Mouse (Mus musculus): ENCODE measurements around the gene Urb2. TPM values are rescaled to one million over a fixed set of nuclear protein-coding genes. Genes with fewer than 3 reads are reported as not detected.

Urb2 gene
- 4.7 and 6.3 TPM in 2 replicates for polyA plus RNA-seq (2015; fragmentation: Nextera tagmentation; extraction: Ambion mirVana)

GRCm38 (mm10) chr8:124021237-124022227, at the start of gene Urb2, which contains the start of gene Taf5l:
Urb2 (plus strand) TSS chr8:124021508.
Taf5l (minus strand) TSS chr8:124021397.
- peak within 1 kb of the TSS; percentile 69 for H3K4me2 ChIP-seq (replicated peaks; ENCODE audit: low read depth, low read length)
- peak within 1 kb of the TSS; percentile 91 for H3K4me3 ChIP-seq (ENCODE audit: low read length)
- peaks cover 13% of the 10 kb centered on the region; the same call in 1 of the 2 replicates for H3K36me3 ChIP-seq (ENCODE audit: insufficient read depth, low read length)
- no peaks in the 10 kb centered on the region for H3K27me3 ChIP-seq (ENCODE audit: insufficient read depth, low read length)
- ATAC-seq (ENCODE audit: low FRiP score, low TSS enrichment) = peak; percentile 91
- peak within 1 kb of the TSS; percentile 93 for H3K9ac ChIP-seq (replicated peaks; ENCODE audit: low read length)
- peaks cover 21% of the 10 kb centered on the region for H3K4me1 ChIP-seq (ENCODE audit: insufficient read depth, low read length)
- peak within 1 kb of the TSS; percentile 92 for H3K27ac ChIP-seq (ENCODE audit: low read length)
- no peaks in the 10 kb centered on the region for H3K9me3 ChIP-seq (ENCODE audit: low read length)
- under 1% methylated on average over 73 of the region's 74 CpGs for WGBS

GRCm38 (mm10) chr8:123973495-123973894, 47.8 kb upstream of the Urb2 start:
- Histone ChIP-seq H3K36me3 (ENCODE audit: insufficient read depth, low read length) (peaks cover 2% of the 10 kb centered on the region; the same call in 1 of the 2 replicates), H3K27me3 (ENCODE audit: insufficient read depth, low read length) (no peaks in the 10 kb centered on the region), H3K27ac (ENCODE audit: low read length) (no peak overlapping the region), H3K4me2 (replicated peaks; ENCODE audit: low read depth, low read length) (no peak overlapping the region), H3K4me3 (ENCODE audit: low read length) (no peak overlapping the region), H3K4me1 (ENCODE audit: insufficient read depth, low read length) (no peaks in the 10 kb centered on the region), H3K9me3 (ENCODE audit: low read length) (no peaks in the 10 kb centered on the region), H3K9ac (replicated peaks; ENCODE audit: low read length) (no peak overlapping the region)
- ATAC-seq (ENCODE audit: low FRiP score, low TSS enrichment) = no peak
- WGBS = 57% methylated on average over 1 of the region's 1 CpGs

GRCm38 (mm10) chr8:123977499-123977898, 43.8 kb upstream of the Urb2 start:
- H3K27me3 ChIP-seq (ENCODE audit: insufficient read depth, low read length) = no peaks in the 10 kb centered on the region
- no peaks in the 10 kb centered on the region for H3K9me3 ChIP-seq (ENCODE audit: low read length)
- no peaks in the 10 kb centered on the region for H3K36me3 ChIP-seq (ENCODE audit: insufficient read depth, low read length)
- no peak for ATAC-seq (ENCODE audit: low FRiP score, low TSS enrichment)
- 85% methylated on average over 4 of the region's 4 CpGs for WGBS
- H3K4me2 ChIP-seq (replicated peaks; ENCODE audit: low read depth, low read length) = no peak overlapping the region
- H3K4me3 ChIP-seq (ENCODE audit: low read length) = no peak overlapping the region
- peaks cover 15% of the 10 kb centered on the region; the same call in 1 of the 2 replicates for H3K4me1 ChIP-seq (ENCODE audit: insufficient read depth, low read length)
- no peak overlapping the region for H3K27ac ChIP-seq (ENCODE audit: low read length)
- no peak overlapping the region for H3K9ac ChIP-seq (replicated peaks; ENCODE audit: low read length)

- Histone ChIP-seq H3K36me3 (ENCODE audit: insufficient read depth, low read length) (no peaks in the 10 kb centered on the region), H3K9ac (replicated peaks; ENCODE audit: low read length) (0 out of 2 replicates have a peak overlapping the region, but pooled peaks have one; percentile 5), H3K4me2 (replicated peaks; ENCODE audit: low read depth, low read length) (no peak overlapping the region), H3K4me3 (ENCODE audit: low read length) (no peak overlapping the region), H3K27ac (ENCODE audit: low read length) (peak overlapping the region; percentile 32; the same call in 1 of the 2 replicates), H3K4me1 (ENCODE audit: insufficient read depth, low read length) (peaks cover 16% of the 10 kb centered on the region), H3K27me3 (ENCODE audit: insufficient read depth, low read length) (no peaks in the 10 kb centered on the region), H3K9me3 (ENCODE audit: low read length) (no peaks in the 10 kb centered on the region)
- no peak for ATAC-seq (ENCODE audit: low FRiP score, low TSS enrichment)
- 46% methylated on average over 14 of the region's 14 CpGs for WGBS
Measured at GRCm38 (mm10) chr8:123978166-123978838, 43.0 kb upstream of the Urb2 start.

- Histone ChIP-seq H3K9me3 (ENCODE audit: low read length) (no peaks in the 10 kb centered on the region), H3K4me1 (ENCODE audit: insufficient read depth, low read length) (peaks cover 20% of the 10 kb centered on the region), H3K27ac (ENCODE audit: low read length) (no peak overlapping the region; the same call in 1 of the 2 replicates), H3K4me3 (ENCODE audit: low read length) (no peak overlapping the region), H3K36me3 (ENCODE audit: insufficient read depth, low read length) (no peaks in the 10 kb centered on the region), H3K9ac (replicated peaks; ENCODE audit: low read length) (0 out of 2 replicates have a peak overlapping the region, but pooled peaks have one; percentile 5), H3K27me3 (ENCODE audit: insufficient read depth, low read length) (no peaks in the 10 kb centered on the region), H3K4me2 (replicated peaks; ENCODE audit: low read depth, low read length) (no peak overlapping the region)
- WGBS = 70% methylated on average over 8 of the region's 8 CpGs
- ATAC-seq (ENCODE audit: low FRiP score, low TSS enrichment) = no peak
Measured at GRCm38 (mm10) chr8:123978926-123979325, 42.4 kb upstream of the Urb2 start.

GRCm38 (mm10) chr8:123980239-123980638, 41.1 kb upstream of the Urb2 start:
- peaks cover 20% of the 10 kb centered on the region for H3K4me1 ChIP-seq (ENCODE audit: insufficient read depth, low read length)
- H3K4me2 ChIP-seq (replicated peaks; ENCODE audit: low read depth, low read length) = no peak overlapping the region
- no peaks in the 10 kb centered on the region for H3K27me3 ChIP-seq (ENCODE audit: insufficient read depth, low read length)
- H3K4me3 ChIP-seq (ENCODE audit: low read length) = no peak overlapping the region
- no peak for ATAC-seq (ENCODE audit: low FRiP score, low TSS enrichment)
- H3K36me3 ChIP-seq (ENCODE audit: insufficient read depth, low read length) = no peaks in the 10 kb centered on the region
- H3K9ac ChIP-seq (replicated peaks; ENCODE audit: low read length) = no peak overlapping the region
- no peaks in the 10 kb centered on the region for H3K9me3 ChIP-seq (ENCODE audit: low read length)
- 68% methylated on average over 4 of the region's 4 CpGs for WGBS
- no peak overlapping the region for H3K27ac ChIP-seq (ENCODE audit: low read length)

GRCm38 (mm10) chr8:123981674-123982073, 39.6 kb upstream of the Urb2 start:
- Histone ChIP-seq H3K4me3 (ENCODE audit: low read length) (peak overlapping the region; percentile 82), H3K9me3 (ENCODE audit: low read length) (no peaks in the 10 kb centered on the region), H3K4me1 (ENCODE audit: insufficient read depth, low read length) (peaks cover 20% of the 10 kb centered on the region), H3K27ac (ENCODE audit: low read length) (no peak overlapping the region), H3K27me3 (ENCODE audit: insufficient read depth, low read length) (no peaks in the 10 kb centered on the region), H3K4me2 (replicated peaks; ENCODE audit: low read depth, low read length) (peak overlapping the region; percentile 96), H3K36me3 (ENCODE audit: insufficient read depth, low read length) (no peaks in the 10 kb centered on the region), H3K9ac (replicated peaks; ENCODE audit: low read length) (peak overlapping the region; percentile 80; the same call in 1 of the 2 replicates)
- 20% methylated on average over 4 of the region's 4 CpGs for WGBS
- no peak for ATAC-seq (ENCODE audit: low FRiP score, low TSS enrichment)

GRCm38 (mm10) chr8:123982291-123982793, 39.0 kb upstream of the Urb2 start:
- H3K9ac ChIP-seq (replicated peaks; ENCODE audit: low read length) = peak overlapping the region; percentile 80
- peak; percentile 47 for ATAC-seq (ENCODE audit: low FRiP score, low TSS enrichment)
- peaks cover 20% of the 10 kb centered on the region for H3K4me1 ChIP-seq (ENCODE audit: insufficient read depth, low read length)
- under 1% methylated on average over 47 of the region's 48 CpGs for WGBS
- H3K27ac ChIP-seq (ENCODE audit: low read length) = peak overlapping the region; percentile 93
- peak overlapping the region; percentile 96 for H3K4me2 ChIP-seq (replicated peaks; ENCODE audit: low read depth, low read length)
- no peaks in the 10 kb centered on the region for H3K9me3 ChIP-seq (ENCODE audit: low read length)
- H3K4me3 ChIP-seq (ENCODE audit: low read length) = peak overlapping the region; percentile 82
- no peaks in the 10 kb centered on the region for H3K36me3 ChIP-seq (ENCODE audit: insufficient read depth, low read length)
- H3K27me3 ChIP-seq (ENCODE audit: insufficient read depth, low read length) = no peaks in the 10 kb centered on the region

- peak within 1 kb of the TSS; percentile 96 for H3K4me2 ChIP-seq (replicated peaks; ENCODE audit: low read depth, low read length)
- H3K9ac ChIP-seq (replicated peaks; ENCODE audit: low read length) = peak within 1 kb of the TSS; percentile 80
- peak within 1 kb of the TSS; percentile 82 for H3K4me3 ChIP-seq (ENCODE audit: low read length)
- under 1% methylated on average over 31 of the region's 56 CpGs for WGBS
- peak within 1 kb of the TSS; percentile 93 for H3K27ac ChIP-seq (ENCODE audit: low read length)
- ATAC-seq (ENCODE audit: low FRiP score, low TSS enrichment) = peak; percentile 99
- no peaks in the 10 kb centered on the region for H3K9me3 ChIP-seq (ENCODE audit: low read length)
- H3K27me3 ChIP-seq (ENCODE audit: insufficient read depth, low read length) = no peaks in the 10 kb centered on the region
- peaks cover 20% of the 10 kb centered on the region for H3K4me1 ChIP-seq (ENCODE audit: insufficient read depth, low read length)
- no peaks in the 10 kb centered on the region for H3K36me3 ChIP-seq (ENCODE audit: insufficient read depth, low read length)
Measured at GRCm38 (mm10) chr8:123982826-123983400, 38.4 kb upstream of the Urb2 start, which contains the start of gene Abcb10. Abcb10 (minus strand) TSS chr8:123983122.
